Mouse (Mus musculus): ENCODE results near the gene Bri3. TPM values are rescaled to one million over a fixed set of nuclear protein-coding genes. Genes with fewer than 3 reads are reported as not detected.
A peak's percentile ranks its signal among the peaks of the same experiment; 100 is the strongest.

Gene Bri3
- total RNA-seq (2021) = 10 to 100 TPM; 44.2 to 48.4 TPM
- long read RNA-seq, experiment 1, transcript Bri3-201 (3 exons, 955 nt) = major isoform, 5 of 8 reads
- long read RNA-seq, experiment 1, partial matches to known transcripts = 1 of 8 reads
- long read RNA-seq, experiment 1, other reads (novel, unspliced or antisense) = 2 of 8 reads
- long read RNA-seq, experiment 2, transcript Bri3-201 (3 exons, 955 nt) = major isoform, 6 of 6 reads
- long read RNA-seq, experiment 2, partial matches to known transcripts = 0 of 6 reads
- long read RNA-seq, experiment 2, other reads (novel, unspliced or antisense) = 0 of 6 reads

GRCm38 (mm10) chr5:144243901-144244487 lies at the start of gene Bri3:
TSS of gene Bri3 (plus strand) at chr5:144244437.
- DNase-seq = no peak

GRCm38 (mm10) chr5:144195567-144195966 lies 48.7 kb upstream of the Bri3 start:
- DNase-seq = no peak

DNA sequence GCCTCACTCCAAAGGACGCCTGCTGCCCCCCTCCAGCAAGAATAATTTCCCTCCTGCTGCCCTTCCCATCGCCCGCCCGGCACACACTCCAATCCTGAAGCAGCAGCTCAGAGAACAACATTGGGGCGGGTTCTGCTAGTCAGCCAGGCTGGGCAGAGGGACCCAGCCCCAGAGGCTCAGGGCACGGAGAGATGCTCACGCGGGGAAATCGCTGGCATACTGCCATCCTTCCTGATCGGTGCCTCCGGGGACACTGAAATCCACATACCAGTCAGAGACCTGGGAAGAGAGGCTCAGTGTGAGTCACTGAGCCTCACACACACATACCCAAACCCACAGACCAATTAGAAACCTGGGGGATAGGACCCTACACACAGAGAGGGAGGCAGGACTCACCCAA lies 43.6 kb upstream of the Bri3 start:
- DNase-seq = no peak

- no peak for DNase-seq
Measured at GRCm38 (mm10) chr5:144202430-144202829, 41.8 kb upstream of the Bri3 start.

- DNase-seq = peak; percentile 44
Measured at GRCm38 (mm10) chr5:144203398-144203959, 40.8 kb upstream of the Bri3 start.

DNA sequence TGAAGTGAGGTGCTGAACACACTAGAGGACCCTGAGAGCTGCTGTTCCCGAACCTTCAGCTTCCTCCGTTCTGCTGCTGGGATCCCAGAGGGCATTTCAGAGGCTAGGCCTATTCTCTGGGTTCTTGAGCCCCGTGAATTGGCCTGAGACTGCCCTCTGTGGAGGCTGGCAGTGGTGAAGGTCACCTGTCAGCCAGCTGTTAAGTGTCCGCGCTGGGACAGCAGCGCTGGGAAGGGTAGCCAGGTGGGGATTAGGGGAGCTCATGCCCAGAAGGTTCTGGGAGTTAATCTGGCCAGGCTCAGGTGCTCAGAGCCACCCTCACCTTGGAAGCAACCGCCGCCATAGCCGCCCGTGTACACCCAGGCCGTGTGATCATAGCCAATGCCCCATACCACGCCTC lies 39.9 kb upstream of the Bri3 start:
- DNase-seq = no peak

GRCm38 (mm10) chr5:144204911-144205310 lies 39.3 kb upstream of the Bri3 start:
- no peak for DNase-seq

DNA sequence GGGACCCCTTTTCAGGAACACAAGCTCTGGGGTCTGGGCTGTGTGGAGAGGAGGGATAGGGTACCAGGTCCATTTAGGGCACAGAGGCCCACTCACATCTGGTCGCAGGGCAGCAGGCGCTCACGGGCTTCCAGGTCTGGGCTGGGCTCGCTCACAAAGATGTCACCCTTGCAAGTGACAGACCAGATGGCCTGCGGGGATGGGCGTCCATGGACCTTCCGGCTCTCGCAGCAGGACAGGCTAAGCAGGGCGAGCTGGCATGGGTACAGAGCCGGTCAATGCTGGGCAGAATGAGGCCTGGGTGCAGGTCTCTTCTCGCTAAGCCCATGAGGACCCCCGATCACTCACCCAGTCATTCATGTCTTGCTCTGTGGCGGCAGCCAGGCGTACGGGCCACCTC lies 38.2 kb upstream of the Bri3 start:
- no peak for DNase-seq

- DNase-seq = peak; percentile 51
Measured at GRCm38 (mm10) chr5:144207478-144207877, 36.8 kb upstream of the Bri3 start.

DNA sequence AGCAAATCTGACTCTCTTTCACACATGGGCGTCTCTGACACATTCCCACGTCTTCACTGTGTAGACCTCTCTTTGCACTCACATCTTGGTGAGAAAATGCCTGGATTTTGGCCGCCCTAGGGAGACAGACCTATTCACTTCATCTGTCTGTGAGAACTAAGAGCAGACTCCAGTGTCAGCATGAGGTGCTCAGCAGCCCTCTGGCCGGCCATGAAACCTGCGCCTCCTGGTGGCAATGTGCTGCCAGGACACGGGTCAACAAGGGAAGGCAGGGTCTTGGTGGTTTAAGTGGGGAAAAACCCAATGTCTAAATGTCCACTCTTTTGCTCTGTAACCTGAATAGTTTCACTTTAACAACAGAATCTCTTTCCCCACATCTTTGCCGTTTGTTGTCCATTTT lies 29.8 kb upstream of the Bri3 start:
- DNase-seq = peak; percentile 71

DNA sequence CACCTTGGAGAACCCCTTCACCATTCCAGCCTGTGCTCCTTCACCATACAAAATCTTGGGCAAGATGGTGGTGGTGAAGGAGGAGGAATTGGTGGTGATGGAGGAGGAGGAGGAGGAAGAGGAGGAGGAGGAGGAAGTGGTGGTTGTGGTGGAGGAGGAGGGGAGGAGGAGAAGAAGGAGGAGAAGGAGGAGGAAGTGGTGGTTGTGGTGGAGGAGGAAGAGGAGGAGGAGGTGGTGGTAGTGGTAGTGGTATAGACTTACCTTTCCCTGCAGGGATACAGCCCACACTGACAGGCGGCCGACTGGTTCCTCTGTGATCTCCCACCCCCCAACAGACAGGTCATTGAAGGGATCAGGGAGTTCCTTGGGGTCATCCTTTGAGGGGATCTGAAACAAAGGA lies 28.2 kb upstream of the Bri3 start:
- DNase-seq = no peak

- DNase-seq = no peak
Measured at GRCm38 (mm10) chr5:144218061-144218460, 26.2 kb upstream of the Bri3 start.

GRCm38 (mm10) chr5:144219306-144219705 lies 24.9 kb upstream of the Bri3 start:
- DNase-seq = no peak

DNA sequence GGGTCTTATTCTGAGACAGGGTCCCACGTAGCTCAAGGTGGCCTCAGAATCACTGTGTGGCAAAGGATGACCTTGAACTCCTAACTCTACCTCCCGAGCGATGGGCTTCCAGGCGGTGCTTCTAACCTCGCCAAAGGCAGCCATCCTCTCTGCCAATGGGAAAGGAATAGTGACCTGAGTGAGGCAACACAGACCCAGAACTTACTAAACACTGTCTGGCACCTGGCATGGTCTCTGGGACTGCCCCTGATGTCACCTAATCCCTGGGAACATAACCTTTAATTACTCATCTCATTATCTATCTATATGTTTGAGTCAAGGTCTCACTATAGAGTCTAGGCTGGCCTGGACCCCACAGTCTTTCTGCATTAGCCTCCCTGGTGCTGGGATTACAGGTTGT lies 24.3 kb upstream of the Bri3 start:
- DNase-seq = no peak

GRCm38 (mm10) chr5:144221305-144221704 lies 22.9 kb upstream of the Bri3 start:
- DNase-seq = no peak

DNA sequence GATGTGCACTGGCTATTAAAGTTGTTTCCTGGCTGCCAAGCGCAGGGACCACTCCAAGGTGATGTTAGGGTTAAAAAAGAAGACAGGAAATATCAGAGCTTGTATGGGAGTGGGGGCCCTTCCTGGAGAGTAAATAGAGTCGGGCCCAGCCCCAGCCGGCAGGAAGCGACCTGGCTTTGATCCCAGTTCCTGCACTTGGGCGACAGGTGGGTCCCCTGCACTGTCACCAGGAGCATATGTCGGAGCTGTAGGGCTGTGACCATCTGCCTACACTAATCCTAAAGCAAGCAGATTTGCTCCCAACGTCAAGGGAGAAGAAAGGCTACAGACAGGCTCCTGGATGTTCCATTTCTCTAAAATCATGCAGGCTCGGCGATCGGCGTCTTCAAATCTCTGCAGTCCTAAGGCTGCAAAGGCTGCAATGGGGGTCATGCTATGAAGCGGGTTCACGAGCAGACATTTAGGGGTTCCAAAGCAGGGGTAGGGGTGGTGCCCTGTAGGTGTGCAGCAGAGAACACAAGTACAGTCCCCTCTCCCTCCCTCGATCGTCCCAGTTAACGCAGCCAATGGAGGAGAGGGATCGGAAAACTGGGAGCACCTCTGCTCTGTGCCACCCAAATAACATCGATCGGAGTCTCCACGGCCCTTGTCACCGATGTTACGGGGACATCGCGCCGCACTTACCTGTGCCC lies 21.3 kb upstream of the Bri3 start:
- no peak for DNase-seq

DNA sequence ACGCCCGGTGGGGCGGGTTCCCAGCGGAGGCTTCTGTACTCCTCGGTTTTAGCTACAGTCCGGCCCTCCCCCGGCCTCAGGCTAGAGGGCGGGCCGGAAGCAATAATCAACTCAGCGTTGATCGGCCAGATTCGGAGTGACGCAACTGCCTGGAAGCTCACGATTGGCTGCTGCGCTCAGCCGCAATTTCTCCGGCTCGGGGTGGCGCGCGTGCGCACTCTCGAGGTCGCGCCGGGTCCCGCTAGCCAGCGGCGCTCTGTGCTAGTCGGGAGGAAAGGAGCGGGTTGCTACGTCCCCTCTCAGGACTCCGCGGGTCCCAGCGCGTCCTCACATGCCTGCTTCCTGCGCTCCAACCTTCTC lies 20.8 kb upstream of the Bri3 start, which contains the start of gene Tecpr1:
Gene Tecpr1, minus strand, starts transcription at position 113 of the 360 bp plus-strand sequence.
- DNase-seq = peak; percentile 95

- DNase-seq = no peak
Measured at GRCm38 (mm10) chr5:144223899-144224816, 20.1 kb upstream of the Bri3 start.

- DNase-seq = no peak
Measured at GRCm38 (mm10) chr5:144226220-144226619, 18.0 kb upstream of the Bri3 start.

- no peak for DNase-seq
Measured at GRCm38 (mm10) chr5:144230216-144230615, 14.0 kb upstream of the Bri3 start.

DNA sequence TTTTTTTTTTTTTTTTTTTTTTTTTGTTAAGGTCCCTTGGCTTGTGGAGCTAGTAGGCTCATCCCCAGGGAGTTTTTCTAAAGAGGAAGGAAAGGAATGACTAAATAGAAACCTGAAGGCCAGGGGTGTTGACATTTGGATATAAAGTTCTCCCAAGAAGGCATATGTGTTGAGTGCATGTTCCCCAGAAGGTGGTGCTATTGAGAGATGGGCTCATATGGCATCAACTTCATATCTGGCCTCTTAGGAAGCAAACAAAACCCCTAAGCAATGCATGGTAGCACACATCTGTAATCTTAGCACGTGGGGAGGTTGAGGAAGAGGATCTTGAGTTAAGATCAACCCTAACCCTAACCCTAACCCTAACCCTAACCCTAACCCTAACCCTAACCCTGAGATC lies 12.8 kb upstream of the Bri3 start:
- no peak for DNase-seq

DNA sequence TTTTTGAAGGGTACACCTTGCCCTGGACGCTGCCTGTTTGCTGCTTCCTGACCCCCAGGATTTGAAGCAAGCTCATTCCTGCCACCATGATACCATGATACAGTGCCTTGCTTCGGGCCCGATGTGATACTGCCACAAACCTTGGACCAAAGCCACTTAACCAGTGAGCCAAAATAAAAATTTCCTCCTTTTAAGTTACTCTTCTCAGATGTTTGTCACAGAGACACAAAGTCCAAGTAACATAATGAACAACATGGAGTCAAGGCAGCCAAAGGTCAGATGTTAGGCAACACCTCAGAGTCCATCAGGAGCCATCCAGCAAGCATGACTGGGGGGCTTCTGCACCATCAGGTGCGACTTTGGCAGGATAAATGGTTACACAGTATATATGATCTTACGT lies 11.7 kb upstream of the Bri3 start:
- DNase-seq = no peak

Data from gastrocnemius, postnatal 10 days (tissue).